Mouse (Mus musculus): ENCODE data around the gene C1ql1.
A peak's percentile ranks its signal among the peaks of the same experiment; 100 is the strongest.

Gene C1ql1

GRCm38 (mm10) chr11:102900763-102901162 lies 45.7 kb downstream of the C1ql1 start, which contains the start of gene Gfap:
Gfap (minus strand) TSS chr11:102900912.
- peak; percentile 86 to 88 for DNase-seq

- DNase-seq: peak; percentile 72
These were observed 48.1 kb downstream of the C1ql1 start for GRCm38 (mm10) chr11:102898408-102898807.

GRCm38 (mm10) chr11:102896641-102897040 lies 49.8 kb downstream of the C1ql1 start:
- no peak for DNase-seq

DNA sequence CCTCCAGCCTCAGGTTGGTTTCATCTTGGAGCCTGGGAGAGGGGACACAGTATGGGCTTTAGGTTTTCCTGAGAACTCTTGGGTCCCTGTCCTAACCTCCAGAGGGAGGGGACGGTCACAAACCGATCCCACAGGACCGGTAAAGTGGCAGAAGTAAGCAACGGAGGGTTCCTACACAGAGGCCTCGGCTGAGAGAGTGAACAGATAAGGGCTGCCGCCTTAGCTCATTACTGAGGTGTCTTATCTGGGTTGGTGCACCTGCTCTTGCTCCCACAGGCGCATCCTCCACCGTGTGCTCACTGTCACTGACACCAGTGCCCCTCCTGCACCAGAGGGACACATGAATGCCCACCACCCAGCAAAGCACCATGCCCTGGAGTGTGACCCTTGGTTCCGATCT lies 50.7 kb downstream of the C1ql1 start:
- DNase-seq: no peak

GRCm38 (mm10) chr11:102894716-102895115 lies 51.8 kb downstream of the C1ql1 start:
- DNase-seq: no peak

GRCm38 (mm10) chr11:102893015-102893651 lies 53.4 kb downstream of the C1ql1 start:
- DNase-seq: peak; percentile 69 to 81

DNA sequence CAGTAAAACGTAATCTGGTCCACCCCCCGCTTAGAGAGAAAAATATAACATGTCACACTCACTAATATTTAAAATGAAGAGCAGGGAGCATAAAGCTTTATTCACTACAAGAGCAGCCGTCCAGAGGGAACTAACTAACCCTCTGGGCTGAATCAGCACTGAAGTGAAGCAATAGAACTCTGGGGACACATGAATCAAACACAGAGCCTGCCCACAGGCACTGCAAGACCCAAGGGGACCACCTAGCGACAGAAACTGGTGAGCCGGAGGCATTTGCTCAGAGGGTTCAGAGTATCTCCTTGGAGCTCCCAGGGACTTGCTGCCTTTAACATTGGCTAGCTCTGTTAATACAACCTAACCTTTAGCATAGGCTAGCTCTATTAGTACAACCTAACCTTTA lies 56.4 kb downstream of the C1ql1 start:
- no peak for DNase-seq

Data from cerebellum, adult 18-20 months (tissue).